Mouse (Mus musculus): ENCODE data around the gene Parm1.

Parm1 gene

GRCm38 (mm10) chr5:91578924-91579323 lies 61.5 kb downstream of the Parm1 start:
- no peak for DNase-seq (ENCODE audit: low spot score)

- no peak for DNase-seq (ENCODE audit: low spot score)
These were observed 64.4 kb downstream of the Parm1 start for GRCm38 (mm10) chr5:91581799-91582198.

- no peak for DNase-seq (ENCODE audit: low spot score)
These were observed 68.8 kb downstream of the Parm1 start for GRCm38 (mm10) chr5:91586206-91586605.

GRCm38 (mm10) chr5:91594083-91594482 lies 76.7 kb downstream of the Parm1 start:
- no peak for DNase-seq (ENCODE audit: low spot score)

- DNase-seq (ENCODE audit: low spot score), result no peak
These were observed 79.8 kb downstream of the Parm1 start for GRCm38 (mm10) chr5:91597216-91597615.

GRCm38 (mm10) chr5:91599801-91600200 lies 82.4 kb downstream of the Parm1 start:
- no peak for DNase-seq (ENCODE audit: low spot score)

- DNase-seq (ENCODE audit: low spot score), result no peak
These were observed 85.9 kb downstream of the Parm1 start for GRCm38 (mm10) chr5:91603347-91603746.

GRCm38 (mm10) chr5:91603787-91604439 lies 86.5 kb downstream of the Parm1 start:
- DNase-seq (ENCODE audit: low spot score), result no peak

GRCm38 (mm10) chr5:91607234-91607633 lies 89.8 kb downstream of the Parm1 start:
- no peak for DNase-seq (ENCODE audit: low spot score)

- DNase-seq (ENCODE audit: low spot score), result no peak
These were observed 90.4 kb downstream of the Parm1 start for GRCm38 (mm10) chr5:91607841-91608240.

GRCm38 (mm10) chr5:91609041-91609440 lies 91.6 kb downstream of the Parm1 start:
- DNase-seq (ENCODE audit: low spot score), result no peak

- no peak for DNase-seq (ENCODE audit: low spot score)
These were observed 92.3 kb downstream of the Parm1 start for GRCm38 (mm10) chr5:91609511-91610300.

- no peak for DNase-seq (ENCODE audit: low spot score)
These were observed 93.1 kb downstream of the Parm1 start for GRCm38 (mm10) chr5:91610499-91610898.

GRCm38 (mm10) chr5:91611589-91611988 lies 94.2 kb downstream of the Parm1 start:
- no peak for DNase-seq (ENCODE audit: low spot score)

- no peak for DNase-seq (ENCODE audit: low spot score)
These were observed 100.2 kb downstream of the Parm1 start for GRCm38 (mm10) chr5:91617331-91618233.

GRCm38 (mm10) chr5:91618661-91619173 lies 101.3 kb downstream of the Parm1 start:
- DNase-seq (ENCODE audit: low spot score), result no peak

GRCm38 (mm10) chr5:91621197-91621596 lies 103.8 kb downstream of the Parm1 start:
- DNase-seq (ENCODE audit: low spot score), result no peak

- DNase-seq (ENCODE audit: low spot score), result no peak
These were observed 109.4 kb downstream of the Parm1 start for GRCm38 (mm10) chr5:91626823-91627222.

- DNase-seq (ENCODE audit: low spot score), result no peak
These were observed 112.1 kb downstream of the Parm1 start for GRCm38 (mm10) chr5:91629472-91629871.

- DNase-seq (ENCODE audit: low spot score), result no peak
These were observed 133.9 kb downstream of the Parm1 start for GRCm38 (mm10) chr5:91651330-91651729.

GRCm38 (mm10) chr5:91653061-91653915 lies 135.9 kb downstream of the Parm1 start:
- DNase-seq (ENCODE audit: low spot score), result no peak
